Mouse (Mus musculus): Measurements from ENCODE around the gene Cox19. TPM values are rescaled to one million over a fixed set of nuclear protein-coding genes. Genes with fewer than 3 reads are reported as not detected.

The Cox19 gene
- total and polyA plus RNA-seq, 2 experiments from 2014 or later: 79.4 to 95.5 TPM

DNA sequence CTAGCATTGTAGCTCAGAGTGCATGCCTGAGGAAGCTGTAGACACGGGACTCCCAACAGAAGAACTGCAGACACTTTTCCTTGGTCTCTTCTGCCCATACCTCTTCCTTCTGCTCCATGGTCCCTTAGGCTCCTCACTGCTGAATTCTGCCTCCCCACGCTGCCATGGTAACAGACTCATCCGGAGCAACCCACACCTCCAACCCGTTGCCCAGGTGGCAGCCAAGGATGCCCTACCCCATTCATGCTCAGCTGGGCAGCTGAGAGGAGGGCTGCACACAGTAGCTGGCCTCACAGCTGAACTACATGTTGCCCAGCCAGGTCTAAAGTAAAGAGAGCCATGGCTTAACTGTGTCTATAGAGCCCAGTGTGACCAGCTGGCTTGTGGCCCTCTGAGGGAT, 62.6 kb downstream of the Cox19 start:
- peaks cover 21% of the 10 kb centered on the region for H3K36me3 ChIP-seq (ENCODE audit: insufficient read depth, low read length)
- H3K4me2 ChIP-seq (ENCODE audit: low read depth, low read length, poor library complexity, severe bottlenecking): no peak overlapping the region
- no peak overlapping the region for H3K9ac ChIP-seq (replicated peaks; ENCODE audit: low read length, poor library complexity, severe bottlenecking)
- DNase-seq (ENCODE audit: low spot score) (no peak), ATAC-seq (ENCODE audit: low FRiP score) (no peak)
- WGBS: 74% methylated on average over 4 of the region's 4 CpGs
- no peaks in the 10 kb centered on the region for H3K4me1 ChIP-seq (ENCODE audit: insufficient read depth, low read length)
- no peak for TF ChIP-seq CTCF (IDR thresholded peaks at IDR 0.05)
- no peak overlapping the region for H3K4me3 ChIP-seq (ENCODE audit: low read depth, low read length)
- no peak overlapping the region for H3K27ac ChIP-seq (ENCODE audit: low read depth, low read length)
- no peaks in the 10 kb centered on the region for H3K27me3 ChIP-seq (ENCODE audit: insufficient read depth, low read length)
- no peaks in the 10 kb centered on the region for H3K9me3 ChIP-seq (ENCODE audit: low read length)

DNA sequence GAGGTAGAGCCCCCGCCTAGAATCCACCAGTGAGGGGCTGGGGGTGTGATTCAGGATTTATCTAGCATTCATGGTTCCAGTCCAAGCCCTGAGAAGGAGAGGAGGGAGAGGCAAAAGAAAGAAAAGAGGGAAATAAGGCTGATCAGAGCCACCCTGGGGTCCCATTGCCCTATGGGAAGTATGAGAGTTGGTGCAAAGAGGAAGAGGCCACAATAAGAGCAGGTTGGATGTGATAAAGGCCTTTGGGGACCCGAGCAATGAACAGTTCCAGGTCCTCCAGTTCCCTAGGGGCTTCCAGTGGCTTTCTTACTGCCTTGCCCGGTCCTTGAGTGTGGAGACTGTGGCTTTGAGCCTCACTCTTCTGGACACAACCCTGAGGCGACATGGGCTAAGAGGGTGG, 63.4 kb downstream of the Cox19 start:
- WGBS: 88% methylated on average over 4 of the region's 4 CpGs
- no peak for ATAC-seq (ENCODE audit: low FRiP score)

DNA sequence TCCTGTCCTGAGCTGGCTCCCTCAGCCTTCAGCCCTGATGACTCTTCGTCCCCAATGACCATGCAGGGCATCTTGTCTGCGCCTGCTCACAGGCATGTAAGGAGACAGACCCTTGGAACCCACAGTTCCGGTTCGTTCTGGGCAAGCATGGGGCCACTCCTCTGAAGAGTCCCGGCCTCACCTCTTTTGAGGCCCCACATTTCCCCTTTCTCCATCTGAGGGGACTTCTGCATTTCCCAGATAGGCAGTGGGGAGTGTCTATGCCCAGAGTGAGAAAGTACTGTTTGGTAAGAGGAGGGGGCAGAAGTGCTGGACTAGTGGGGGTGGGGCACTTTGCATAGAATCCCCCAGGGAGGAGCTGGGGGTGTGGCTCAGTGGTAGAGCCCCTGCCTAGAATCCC, 64.1 kb downstream of the Cox19 start:
- DNase-seq (ENCODE audit: low spot score) (no peak), ATAC-seq (ENCODE audit: low FRiP score) (no peak)
- Histone ChIP-seq H3K27me3 (ENCODE audit: insufficient read depth, low read length) (no peaks in the 10 kb centered on the region), H3K9ac (replicated peaks; ENCODE audit: low read length, poor library complexity, severe bottlenecking) (no peak overlapping the region), H3K36me3 (ENCODE audit: insufficient read depth, low read length) (peaks cover 12% of the 10 kb centered on the region; the same call in 1 of the 2 replicates), H3K27ac (ENCODE audit: low read depth, low read length) (no peak overlapping the region), H3K4me2 (ENCODE audit: low read depth, low read length, poor library complexity, severe bottlenecking) (no peak overlapping the region), H3K4me3 (ENCODE audit: low read depth, low read length) (no peak overlapping the region), H3K4me1 (ENCODE audit: insufficient read depth, low read length) (no peaks in the 10 kb centered on the region), H3K9me3 (ENCODE audit: low read length) (no peaks in the 10 kb centered on the region)
- 85% methylated on average over 5 of the region's 5 CpGs for WGBS
- TF ChIP-seq CTCF (IDR thresholded peaks at IDR 0.05): no peak

More for the DNA sequence above, 63.4 kb downstream of the Cox19 start:
- H3K27me3 ChIP-seq (ENCODE audit: insufficient read depth, low read length): no peaks in the 10 kb centered on the region
- no peak overlapping the region for H3K4me2 ChIP-seq (ENCODE audit: low read depth, low read length, poor library complexity, severe bottlenecking)
- no peak for DNase-seq (ENCODE audit: low spot score)
- H3K36me3 ChIP-seq (ENCODE audit: insufficient read depth, low read length): peaks cover 15% of the 10 kb centered on the region
- no peak overlapping the region for H3K27ac ChIP-seq (ENCODE audit: low read depth, low read length)
- H3K4me3 ChIP-seq (ENCODE audit: low read depth, low read length): no peak overlapping the region
- H3K4me1 ChIP-seq (ENCODE audit: insufficient read depth, low read length): no peaks in the 10 kb centered on the region
- H3K9ac ChIP-seq (replicated peaks; ENCODE audit: low read length, poor library complexity, severe bottlenecking): no peak overlapping the region
- no peak for TF ChIP-seq CTCF (IDR thresholded peaks at IDR 0.05)
- no peaks in the 10 kb centered on the region for H3K9me3 ChIP-seq (ENCODE audit: low read length)

MicroRNAs encoded within 50 kb of the gene (microRNA counts, 519-probe panel; counts per million panel counts)
- 528 counts per million, percentile 58 among the panel's probes with 10 or more counts for microRNA mmu-miR-339-3p
- microRNA mmu-miR-339-5p: 528 counts per million, percentile 58 among the panel's probes with 10 or more counts

Small RNAs within 50 kb of the gene (microRNA-seq; reads per million reads assigned to microRNA genes)
- gene Mir339 (ENCODE audit: borderline number of aligned reads): 396 reads per million, percentile 61 among the genes with 10 or more reads in this experiment

Other genes with a start within 250 kb of the Cox19 start
- 312 and 397 TPM in 2 replicates for gene Prkar1b, start 201.4 kb downstream of the Cox19 start, total RNA-seq (2014; rRNA removed)
- gene Prkar1b, start 201.4 kb downstream of the Cox19 start, polyA plus RNA-seq (2015; fragmentation: Nextera tagmentation; extraction: Ambion mirVana): 415 and 445 TPM in 2 replicates
- gene Dnaaf5, start 201.2 kb downstream of the Cox19 start, total RNA-seq (2014; rRNA removed): 11.6 and 14.0 TPM in 2 replicates
- gene Dnaaf5, start 201.2 kb downstream of the Cox19 start, polyA plus RNA-seq (2015; fragmentation: Nextera tagmentation; extraction: Ambion mirVana): 1.9 and 2.9 TPM in 2 replicates
- 63.6 and 75.0 TPM in 2 replicates for gene Sun1, start 150.8 kb downstream of the Cox19 start, total RNA-seq (2014; rRNA removed)
- 32.1 and 35.3 TPM in 2 replicates for gene Sun1, start 150.8 kb downstream of the Cox19 start, polyA plus RNA-seq (2015; fragmentation: Nextera tagmentation; extraction: Ambion mirVana)
- gene Get4, start 99.1 kb downstream of the Cox19 start, total RNA-seq (2014; rRNA removed): 48.5 and 48.9 TPM in 2 replicates
- gene Get4, start 99.1 kb downstream of the Cox19 start, polyA plus RNA-seq (2015; fragmentation: Nextera tagmentation; extraction: Ambion mirVana): 135 and 142 TPM in 2 replicates
- 234 and 253 TPM in 2 replicates for gene Adap1, start 25.8 kb downstream of the Cox19 start, total RNA-seq (2014; rRNA removed)
- gene Adap1, start 25.8 kb downstream of the Cox19 start, polyA plus RNA-seq (2015; fragmentation: Nextera tagmentation; extraction: Ambion mirVana): 141 and 152 TPM in 2 replicates
- gene Cyp2w1, start 1.2 kb upstream of the Cox19 start, total RNA-seq (2014; rRNA removed): not detected in 2 replicates
- not detected in 2 replicates for gene Cyp2w1, start 1.2 kb upstream of the Cox19 start, polyA plus RNA-seq (2015; fragmentation: Nextera tagmentation; extraction: Ambion mirVana)
- 4.1 and 5.6 TPM in 2 replicates for gene Gpr146, start 26.3 kb upstream of the Cox19 start, total RNA-seq (2014; rRNA removed)
- gene Gpr146, start 26.3 kb upstream of the Cox19 start, polyA plus RNA-seq (2015; fragmentation: Nextera tagmentation; extraction: Ambion mirVana): 3.0 and 3.9 TPM in 2 replicates
- gene C130050O18Rik, start 53.9 kb upstream of the Cox19 start, total RNA-seq (2014; rRNA removed): 0.19 TPM in 1 of 2 replicates, not detected in the other
- gene C130050O18Rik, start 53.9 kb upstream of the Cox19 start, polyA plus RNA-seq (2015; fragmentation: Nextera tagmentation; extraction: Ambion mirVana): 0.17 TPM in 1 of 2 replicates, not detected in the other
- 5.8 and 8.9 TPM in 2 replicates for gene Gper1, start 71.7 kb upstream of the Cox19 start, total RNA-seq (2014; rRNA removed)
- 5.8 and 7.1 TPM in 2 replicates for gene Gper1, start 71.7 kb upstream of the Cox19 start, polyA plus RNA-seq (2015; fragmentation: Nextera tagmentation; extraction: Ambion mirVana)
- 4.3 and 7.9 TPM in 2 replicates for gene 3110082I17Rik, start 109.1 kb upstream of the Cox19 start, total RNA-seq (2014; rRNA removed)
- 14.9 and 15.1 TPM in 2 replicates for gene 3110082I17Rik, start 109.1 kb upstream of the Cox19 start, polyA plus RNA-seq (2015; fragmentation: Nextera tagmentation; extraction: Ambion mirVana)
- gene Zfand2a, start 133.1 kb upstream of the Cox19 start, total RNA-seq (2014; rRNA removed): 56.5 and 60.6 TPM in 2 replicates
- gene Zfand2a, start 133.1 kb upstream of the Cox19 start, polyA plus RNA-seq (2015; fragmentation: Nextera tagmentation; extraction: Ambion mirVana): 30.4 and 35.0 TPM in 2 replicates
- gene Uncx, start 192.1 kb upstream of the Cox19 start, total RNA-seq (2014; rRNA removed): 21.2 and 24.3 TPM in 2 replicates
- 15.5 and 20.0 TPM in 2 replicates for gene Uncx, start 192.1 kb upstream of the Cox19 start, polyA plus RNA-seq (2015; fragmentation: Nextera tagmentation; extraction: Ambion mirVana)

Measured in midbrain, postnatal 0 days (tissue).